Mouse (Mus musculus) midbrain, embryonic 13.5 days (tissue): Measurements from ENCODE around the gene Nos1ap. TPM values are rescaled to one million over a fixed set of nuclear protein-coding genes. Genes with fewer than 3 reads are reported as not detected.

Experiments used
- ATAC-seq: fragments of 200-750 bp; cut with Nextera tagmentation; 2 replicates; pipeline ENCODE4 v1.8.0; 2017; ENCODE audit warnings: mild to moderate bottlenecking, moderate TSS enrichment, moderate library complexity
- H3K27ac ChIP-seq: fragments of 300-500 bp; sonication (generic); 2 replicates; pipeline ENCODE4 v1.5.1; 2015; ENCODE audit warnings: inconsistent platforms, mild to moderate bottlenecking, moderate library complexity
- H3K27me3 ChIP-seq: fragments of 300-500 bp; sonication (generic); 2 replicates; pipeline ENCODE4 v1.6.1; 2015; ENCODE audit warnings: mild to moderate bottlenecking, inconsistent platforms
- H3K36me3 ChIP-seq: fragments of 300-500 bp; sonication (generic); 2 replicates; pipeline ENCODE4 v1.6.1; 2015; ENCODE audit warnings: mild to moderate bottlenecking, inconsistent platforms
- H3K4me1 ChIP-seq: fragments of 300-500 bp; sonication (generic); replicated peaks from 2 replicates; pipeline ENCODE4 v1.6.1; 2015; ENCODE audit warnings: inconsistent platforms
- H3K4me2 ChIP-seq: fragments of 300-500 bp; sonication (generic); replicated peaks from 2 replicates; pipeline ENCODE4 v1.6.1; 2015; ENCODE audit warnings: moderate library complexity, mild to moderate bottlenecking, inconsistent platforms
- H3K4me3 ChIP-seq: fragments of 300-500 bp; sonication (generic); replicated peaks from 2 replicates; pipeline ENCODE4 v1.5.1; 2015; ENCODE audit warnings: mild to moderate bottlenecking, inconsistent platforms
- H3K9ac ChIP-seq: fragments of 300-500 bp; sonication (generic); replicated peaks from 2 replicates; pipeline ENCODE4 v1.6.1; 2015; ENCODE audit warnings: mild to moderate bottlenecking, inconsistent platforms
- H3K9me3 ChIP-seq: fragments of 300-500 bp; sonication (generic); 2 replicates; pipeline ENCODE4 v1.6.1; 2016; ENCODE audit warnings: mild to moderate bottlenecking, inconsistent platforms
- WGBS: fragments of 180-500 bp; shearing (Covaris S2); methylation state at CpG from one replicate; pipeline ENCODE4 v1.1.7; 2015; 5-methylcytosine and 5-hydroxymethylcytosine counted together
- polyA plus RNA-seq: library from polyadenylated mRNA; unstranded; fragments of >200 nt; fragmentation: Nextera tagmentation; extraction: Ambion mirVana; gene quantifications from 2 replicates; pipeline ENCODE4 v1.2.1, GENCODE M21; 2015

Gene Nos1ap
- 16.4 and 17.2 TPM in 2 replicates for polyA plus RNA-seq

GRCm38 (mm10) chr1:170589219-170590040, at the start of gene Nos1ap:
Nos1ap (minus strand) TSS chr1:170589861.
- H3K4me3 ChIP-seq, result peak within 1 kb of the TSS; percentile 63
- H3K36me3 ChIP-seq, result peaks cover 10% of the 10 kb centered on the region; the same call in 1 of the 2 replicates
- ATAC-seq, result peak; percentile 93
- peak within 1 kb of the TSS; percentile 75 for H3K9ac ChIP-seq
- peaks cover 23% of the 10 kb centered on the region; the same call in 1 of the 2 replicates for H3K27me3 ChIP-seq
- peak within 1 kb of the TSS; percentile 86 for H3K4me2 ChIP-seq
- H3K4me1 ChIP-seq, result peaks cover 14% of the 10 kb centered on the region
- peak within 1 kb of the TSS; percentile 72 for H3K27ac ChIP-seq
- no peaks in the 10 kb centered on the region for H3K9me3 ChIP-seq
- WGBS, result under 1% methylated on average over 50 of the region's 106 CpGs

- no peaks in the 10 kb centered on the region for H3K36me3 ChIP-seq
- 0 out of 2 replicates have a peak, but pooled peaks cover 2% of the 10 kb centered on the region for H3K27me3 ChIP-seq
- H3K4me1 ChIP-seq, result no peaks in the 10 kb centered on the region
Observed at GRCm38 (mm10) chr1:170638941-170639340, 49.3 kb upstream of the Nos1ap start.

GRCm38 (mm10) chr1:170632856-170633255, 43.2 kb upstream of the Nos1ap start:
- WGBS, result 74% methylated on average over 4 of the region's 4 CpGs
- H3K9me3 ChIP-seq, result no peaks in the 10 kb centered on the region
- H3K4me1 ChIP-seq, result no peaks in the 10 kb centered on the region
- ATAC-seq, result peak; percentile 40; the same call in 1 of the 2 replicates
- no peak overlapping the region for H3K4me2 ChIP-seq
- H3K9ac ChIP-seq, result no peak overlapping the region
- no peaks in the 10 kb centered on the region for H3K36me3 ChIP-seq
- no peak overlapping the region for H3K4me3 ChIP-seq
- no peak overlapping the region for H3K27ac ChIP-seq
- no peaks in the 10 kb centered on the region for H3K27me3 ChIP-seq

More at GRCm38 (mm10) chr1:170638941-170639340, 49.3 kb upstream of the Nos1ap start:
- Histone ChIP-seq H3K27ac (no peak overlapping the region), H3K4me2 (no peak overlapping the region), H3K9me3 (no peaks in the 10 kb centered on the region), H3K9ac (no peak overlapping the region), H3K4me3 (no peak overlapping the region)
- ATAC-seq, result no peak
- WGBS, result 88% methylated on average over 7 of the region's 7 CpGs

GRCm38 (mm10) chr1:170632385-170632784, 42.7 kb upstream of the Nos1ap start:
- Histone ChIP-seq H3K9ac (no peak overlapping the region), H3K27me3 (no peaks in the 10 kb centered on the region), H3K4me2 (no peak overlapping the region), H3K36me3 (no peaks in the 10 kb centered on the region), H3K27ac (no peak overlapping the region), H3K4me1 (no peaks in the 10 kb centered on the region), H3K9me3 (no peaks in the 10 kb centered on the region), H3K4me3 (no peak overlapping the region)
- peak; percentile 58 for ATAC-seq
- WGBS, result 16% methylated on average over 3 of the region's 3 CpGs

- H3K27ac ChIP-seq, result no peak overlapping the region
- no peaks in the 10 kb centered on the region for H3K27me3 ChIP-seq
- H3K4me2 ChIP-seq, result no peak overlapping the region
- 92% methylated on average over 5 of the region's 5 CpGs for WGBS
- H3K36me3 ChIP-seq, result no peaks in the 10 kb centered on the region
- ATAC-seq, result no peak
- H3K4me1 ChIP-seq, result no peaks in the 10 kb centered on the region
- H3K9me3 ChIP-seq, result no peaks in the 10 kb centered on the region
- no peak overlapping the region for H3K4me3 ChIP-seq
- H3K9ac ChIP-seq, result no peak overlapping the region
Observed at GRCm38 (mm10) chr1:170631571-170631970, 41.9 kb upstream of the Nos1ap start.

GRCm38 (mm10) chr1:170630489-170630888, 40.8 kb upstream of the Nos1ap start:
- 90% methylated on average over 4 of the region's 4 CpGs for WGBS
- Histone ChIP-seq H3K27ac (no peak overlapping the region), H3K36me3 (no peaks in the 10 kb centered on the region), H3K9ac (no peak overlapping the region), H3K4me3 (no peak overlapping the region), H3K27me3 (no peaks in the 10 kb centered on the region), H3K4me1 (no peaks in the 10 kb centered on the region), H3K4me2 (no peak overlapping the region), H3K9me3 (no peaks in the 10 kb centered on the region)
- no peak for ATAC-seq

GRCm38 (mm10) chr1:170623432-170623831, 33.8 kb upstream of the Nos1ap start:
- 98% methylated on average over 1 of the region's 1 CpGs for WGBS
- H3K27ac ChIP-seq, result no peak overlapping the region
- no peaks in the 10 kb centered on the region; the same call in none of the 2 replicates for H3K9me3 ChIP-seq
- no peak overlapping the region for H3K4me2 ChIP-seq
- no peak for ATAC-seq
- no peak overlapping the region for H3K9ac ChIP-seq
- H3K4me3 ChIP-seq, result no peak overlapping the region
- H3K36me3 ChIP-seq, result no peaks in the 10 kb centered on the region
- H3K27me3 ChIP-seq, result no peaks in the 10 kb centered on the region
- H3K4me1 ChIP-seq, result no peaks in the 10 kb centered on the region

- Histone ChIP-seq H3K9ac (no peak overlapping the region), H3K4me3 (no peak overlapping the region), H3K9me3 (no peaks in the 10 kb centered on the region; the same call in none of the 2 replicates), H3K4me2 (no peak overlapping the region), H3K36me3 (no peaks in the 10 kb centered on the region), H3K27me3 (no peaks in the 10 kb centered on the region), H3K4me1 (no peaks in the 10 kb centered on the region), H3K27ac (no peak overlapping the region)
- ATAC-seq, result no peak
- 91% methylated on average over 5 of the region's 5 CpGs for WGBS
Observed at GRCm38 (mm10) chr1:170622934-170623333, 33.3 kb upstream of the Nos1ap start.

GRCm38 (mm10) chr1:170619686-170620374, 30.2 kb upstream of the Nos1ap start:
- H3K9ac ChIP-seq, result no peak overlapping the region
- H3K4me3 ChIP-seq, result no peak overlapping the region
- H3K36me3 ChIP-seq, result no peaks in the 10 kb centered on the region
- no peak for ATAC-seq
- H3K4me1 ChIP-seq, result no peaks in the 10 kb centered on the region
- no peaks in the 10 kb centered on the region; the same call in 1 of the 2 replicates for H3K9me3 ChIP-seq
- H3K27me3 ChIP-seq, result no peaks in the 10 kb centered on the region
- 77% methylated on average over 2 of the region's 2 CpGs for WGBS
- H3K4me2 ChIP-seq, result no peak overlapping the region
- no peak overlapping the region for H3K27ac ChIP-seq

- Histone ChIP-seq H3K27ac (no peak overlapping the region), H3K36me3 (no peaks in the 10 kb centered on the region), H3K9ac (no peak overlapping the region), H3K4me2 (no peak overlapping the region), H3K4me1 (no peaks in the 10 kb centered on the region), H3K27me3 (no peaks in the 10 kb centered on the region), H3K9me3 (no peaks in the 10 kb centered on the region), H3K4me3 (no peak overlapping the region)
- peak; percentile 96 for ATAC-seq
- 57% methylated on average over 18 of the region's 18 CpGs for WGBS
Observed at GRCm38 (mm10) chr1:170612968-170613872, 23.6 kb upstream of the Nos1ap start.

GRCm38 (mm10) chr1:170611631-170612030, 22.0 kb upstream of the Nos1ap start:
- Histone ChIP-seq H3K4me3 (no peak overlapping the region), H3K27me3 (no peaks in the 10 kb centered on the region), H3K9ac (no peak overlapping the region), H3K4me2 (no peak overlapping the region), H3K36me3 (no peaks in the 10 kb centered on the region), H3K4me1 (no peaks in the 10 kb centered on the region), H3K9me3 (no peaks in the 10 kb centered on the region), H3K27ac (no peak overlapping the region)
- ATAC-seq, result no peak
- WGBS, result 97% methylated on average over 3 of the region's 3 CpGs
